Mouse (Mus musculus): ENCODE results near the gene 6820408C15Rik. TPM values are rescaled to one million over a fixed set of nuclear protein-coding genes. Genes with fewer than 3 reads are reported as not detected.

The 6820408C15Rik gene
- 0.12 and 0.18 TPM in 2 replicates for polyA plus RNA-seq (2015; fragmentation: Nextera tagmentation; extraction: Ambion mirVana)

GRCm38 (mm10) chr2:152415287-152415686, at the start of gene 6820408C15Rik:
TSS of gene 6820408C15Rik (plus strand) at chr2:152415587.
- peak within 1 kb of the TSS; percentile 96 for H3K4me3 ChIP-seq (ENCODE audit: low read depth, low read length)
- H3K9me3 ChIP-seq (replicated peaks; ENCODE audit: control insufficient read depth, low read length): peaks cover 3% of the 10 kb centered on the region
- H3K4me2 ChIP-seq (ENCODE audit: low read depth, low read length): peak within 1 kb of the TSS; percentile 90
- no peaks in the 10 kb centered on the region for H3K27me3 ChIP-seq (ENCODE audit: control insufficient read depth, insufficient read depth, low read depth, low read length)
- peak within 1 kb of the TSS; percentile 89 for H3K27ac ChIP-seq (ENCODE audit: low read length)
- ATAC-seq (ENCODE audit: low read depth): no peak
- H3K9ac ChIP-seq (ENCODE audit: low read depth, low read length): peak within 1 kb of the TSS; percentile 97
- peaks cover 34% of the 10 kb centered on the region for H3K4me1 ChIP-seq (ENCODE audit: control insufficient read depth, low read depth, low read length)
- no peaks in the 10 kb centered on the region for H3K36me3 ChIP-seq (ENCODE audit: control insufficient read depth, insufficient read depth)
- WGBS (ENCODE audit: insufficient replicate concordance): 29% methylated on average over 4 of the region's 4 CpGs

GRCm38 (mm10) chr2:152367917-152368316, 47.5 kb upstream of the 6820408C15Rik start:
- H3K4me1 ChIP-seq (ENCODE audit: control insufficient read depth, low read depth, low read length): peaks cover 5% of the 10 kb centered on the region
- no peak overlapping the region for H3K4me2 ChIP-seq (ENCODE audit: low read depth, low read length)
- no peak for ATAC-seq (ENCODE audit: low read depth)
- no peak overlapping the region for H3K27ac ChIP-seq (ENCODE audit: low read length)
- no peak overlapping the region for H3K9ac ChIP-seq (ENCODE audit: low read depth, low read length)
- no peaks in the 10 kb centered on the region for H3K27me3 ChIP-seq (ENCODE audit: control insufficient read depth, insufficient read depth, low read depth, low read length)
- no peak overlapping the region for H3K4me3 ChIP-seq (ENCODE audit: low read depth, low read length)
- no peaks in the 10 kb centered on the region for H3K36me3 ChIP-seq (ENCODE audit: control insufficient read depth, insufficient read depth)
- H3K9me3 ChIP-seq (replicated peaks; ENCODE audit: control insufficient read depth, low read length): no peaks in the 10 kb centered on the region
- 58% methylated on average over 5 of the region's 5 CpGs for WGBS (ENCODE audit: insufficient replicate concordance)

GRCm38 (mm10) chr2:152368532-152369140, 46.8 kb upstream of the 6820408C15Rik start:
- Histone ChIP-seq H3K36me3 (ENCODE audit: control insufficient read depth, insufficient read depth) (no peaks in the 10 kb centered on the region), H3K27me3 (ENCODE audit: control insufficient read depth, insufficient read depth, low read depth, low read length) (no peaks in the 10 kb centered on the region), H3K9ac (ENCODE audit: low read depth, low read length) (no peak overlapping the region), H3K4me3 (ENCODE audit: low read depth, low read length) (no peak overlapping the region), H3K4me2 (ENCODE audit: low read depth, low read length) (no peak overlapping the region), H3K9me3 (replicated peaks; ENCODE audit: control insufficient read depth, low read length) (no peaks in the 10 kb centered on the region), H3K27ac (ENCODE audit: low read length) (no peak overlapping the region), H3K4me1 (ENCODE audit: control insufficient read depth, low read depth, low read length) (peaks cover 3% of the 10 kb centered on the region)
- 24% methylated on average over 14 of the region's 14 CpGs for WGBS (ENCODE audit: insufficient replicate concordance)
- ATAC-seq (ENCODE audit: low read depth): no peak

- 66% methylated on average over 7 of the region's 7 CpGs for WGBS (ENCODE audit: insufficient replicate concordance)
- no peak for ATAC-seq (ENCODE audit: low read depth)
These were observed 43.3 kb upstream of the 6820408C15Rik start for GRCm38 (mm10) chr2:152372104-152372503.

GRCm38 (mm10) chr2:152372661-152373060, 42.7 kb upstream of the 6820408C15Rik start:
- H3K27ac ChIP-seq (ENCODE audit: low read length): no peak overlapping the region
- no peak overlapping the region for H3K4me2 ChIP-seq (ENCODE audit: low read depth, low read length)
- H3K36me3 ChIP-seq (ENCODE audit: control insufficient read depth, insufficient read depth): no peaks in the 10 kb centered on the region
- peaks cover 3% of the 10 kb centered on the region; the same call in 1 of the 2 replicates for H3K4me1 ChIP-seq (ENCODE audit: control insufficient read depth, low read depth, low read length)
- ATAC-seq (ENCODE audit: low read depth): no peak
- 44% methylated on average over 4 of the region's 4 CpGs for WGBS (ENCODE audit: insufficient replicate concordance)
- H3K4me3 ChIP-seq (ENCODE audit: low read depth, low read length): no peak overlapping the region
- peaks cover 31% of the 10 kb centered on the region for H3K27me3 ChIP-seq (ENCODE audit: control insufficient read depth, insufficient read depth, low read depth, low read length)
- no peaks in the 10 kb centered on the region for H3K9me3 ChIP-seq (replicated peaks; ENCODE audit: control insufficient read depth, low read length)
- no peak overlapping the region for H3K9ac ChIP-seq (ENCODE audit: low read depth, low read length)

More at GRCm38 (mm10) chr2:152372104-152372503, 43.3 kb upstream of the 6820408C15Rik start:
- Histone ChIP-seq H3K36me3 (ENCODE audit: control insufficient read depth, insufficient read depth) (no peaks in the 10 kb centered on the region), H3K4me1 (ENCODE audit: control insufficient read depth, low read depth, low read length) (peaks cover 3% of the 10 kb centered on the region; the same call in 1 of the 2 replicates), H3K4me2 (ENCODE audit: low read depth, low read length) (no peak overlapping the region), H3K4me3 (ENCODE audit: low read depth, low read length) (no peak overlapping the region), H3K9ac (ENCODE audit: low read depth, low read length) (no peak overlapping the region), H3K27ac (ENCODE audit: low read length) (no peak overlapping the region), H3K9me3 (replicated peaks; ENCODE audit: control insufficient read depth, low read length) (no peaks in the 10 kb centered on the region), H3K27me3 (ENCODE audit: control insufficient read depth, insufficient read depth, low read depth, low read length) (peaks cover 31% of the 10 kb centered on the region)

GRCm38 (mm10) chr2:152373547-152373946, 41.8 kb upstream of the 6820408C15Rik start:
- no peak overlapping the region for H3K27ac ChIP-seq (ENCODE audit: low read length)
- ATAC-seq (ENCODE audit: low read depth): no peak
- no peak overlapping the region for H3K4me3 ChIP-seq (ENCODE audit: low read depth, low read length)

GRCm38 (mm10) chr2:152375652-152376344, 39.6 kb upstream of the 6820408C15Rik start:
- no peak for ATAC-seq (ENCODE audit: low read depth)

More at GRCm38 (mm10) chr2:152373547-152373946, 41.8 kb upstream of the 6820408C15Rik start:
- H3K9ac ChIP-seq (ENCODE audit: low read depth, low read length): no peak overlapping the region
- peaks cover 3% of the 10 kb centered on the region; the same call in 1 of the 2 replicates for H3K4me1 ChIP-seq (ENCODE audit: control insufficient read depth, low read depth, low read length)
- peaks cover 31% of the 10 kb centered on the region for H3K27me3 ChIP-seq (ENCODE audit: control insufficient read depth, insufficient read depth, low read depth, low read length)
- H3K9me3 ChIP-seq (replicated peaks; ENCODE audit: control insufficient read depth, low read length): no peaks in the 10 kb centered on the region
- H3K36me3 ChIP-seq (ENCODE audit: control insufficient read depth, insufficient read depth): no peaks in the 10 kb centered on the region
- H3K4me2 ChIP-seq (ENCODE audit: low read depth, low read length): no peak overlapping the region
- 51% methylated on average over 9 of the region's 9 CpGs for WGBS (ENCODE audit: insufficient replicate concordance)

GRCm38 (mm10) chr2:152376345-152376741, 39.0 kb upstream of the 6820408C15Rik start, which contains the start of gene Nrsn2:
TSS of gene Nrsn2 (minus strand) at chr2:152376638.
- no peak within 1 kb of the TSS for H3K9ac ChIP-seq (ENCODE audit: low read depth, low read length)
- 8% methylated on average over 16 of the region's 16 CpGs for WGBS (ENCODE audit: insufficient replicate concordance)
- H3K9me3 ChIP-seq (replicated peaks; ENCODE audit: control insufficient read depth, low read length): no peaks in the 10 kb centered on the region
- H3K4me2 ChIP-seq (ENCODE audit: low read depth, low read length): no peak within 1 kb of the TSS
- no peaks in the 10 kb centered on the region for H3K36me3 ChIP-seq (ENCODE audit: control insufficient read depth, insufficient read depth)
- peaks cover 31% of the 10 kb centered on the region for H3K27me3 ChIP-seq (ENCODE audit: control insufficient read depth, insufficient read depth, low read depth, low read length)
- H3K4me3 ChIP-seq (ENCODE audit: low read depth, low read length): no peak within 1 kb of the TSS
- H3K4me1 ChIP-seq (ENCODE audit: control insufficient read depth, low read depth, low read length): peaks cover 3% of the 10 kb centered on the region; the same call in 1 of the 2 replicates
- no peak for ATAC-seq (ENCODE audit: low read depth)
- H3K27ac ChIP-seq (ENCODE audit: low read length): no peak within 1 kb of the TSS

More at GRCm38 (mm10) chr2:152375652-152376344, 39.6 kb upstream of the 6820408C15Rik start:
- Histone ChIP-seq H3K4me1 (ENCODE audit: control insufficient read depth, low read depth, low read length) (peaks cover 3% of the 10 kb centered on the region; the same call in 1 of the 2 replicates), H3K9ac (ENCODE audit: low read depth, low read length) (no peak overlapping the region), H3K9me3 (replicated peaks; ENCODE audit: control insufficient read depth, low read length) (no peaks in the 10 kb centered on the region), H3K27ac (ENCODE audit: low read length) (no peak overlapping the region), H3K36me3 (ENCODE audit: control insufficient read depth, insufficient read depth) (no peaks in the 10 kb centered on the region), H3K4me2 (ENCODE audit: low read depth, low read length) (no peak overlapping the region), H3K27me3 (ENCODE audit: control insufficient read depth, insufficient read depth, low read depth, low read length) (peaks cover 31% of the 10 kb centered on the region), H3K4me3 (ENCODE audit: low read depth, low read length) (no peak overlapping the region)
- 9% methylated on average over 21 of the region's 21 CpGs for WGBS (ENCODE audit: insufficient replicate concordance)

GRCm38 (mm10) chr2:152384191-152384590, 31.2 kb upstream of the 6820408C15Rik start:
- no peak overlapping the region for H3K27ac ChIP-seq (ENCODE audit: low read length)
- WGBS (ENCODE audit: insufficient replicate concordance): 64% methylated on average over 4 of the region's 4 CpGs
- H3K9ac ChIP-seq (ENCODE audit: low read depth, low read length): no peak overlapping the region
- no peak overlapping the region for H3K4me2 ChIP-seq (ENCODE audit: low read depth, low read length)
- H3K27me3 ChIP-seq (ENCODE audit: control insufficient read depth, insufficient read depth, low read depth, low read length): no peaks in the 10 kb centered on the region
- no peak overlapping the region for H3K4me3 ChIP-seq (ENCODE audit: low read depth, low read length)
- no peak for ATAC-seq (ENCODE audit: low read depth)
- H3K36me3 ChIP-seq (ENCODE audit: control insufficient read depth, insufficient read depth): no peaks in the 10 kb centered on the region
- no peaks in the 10 kb centered on the region; the same call in 1 of the 2 replicates for H3K9me3 ChIP-seq (replicated peaks; ENCODE audit: control insufficient read depth, low read length)
- H3K4me1 ChIP-seq (ENCODE audit: control insufficient read depth, low read depth, low read length): no peaks in the 10 kb centered on the region
